Mouse (Mus musculus) thymus, postnatal 4 days (tissue): Measurements from ENCODE around the gene Olfr893.
"Not testable (repeated sequence)": the region's sequence is repeated elsewhere in the genome, so short reads cannot be mapped to it uniquely, and the experiment has no call there.

Experiments used
- DNase-seq: peaks from one replicate; pipeline ENCODE4 v3.0.0; 2021

Gene Olfr893

DNA sequence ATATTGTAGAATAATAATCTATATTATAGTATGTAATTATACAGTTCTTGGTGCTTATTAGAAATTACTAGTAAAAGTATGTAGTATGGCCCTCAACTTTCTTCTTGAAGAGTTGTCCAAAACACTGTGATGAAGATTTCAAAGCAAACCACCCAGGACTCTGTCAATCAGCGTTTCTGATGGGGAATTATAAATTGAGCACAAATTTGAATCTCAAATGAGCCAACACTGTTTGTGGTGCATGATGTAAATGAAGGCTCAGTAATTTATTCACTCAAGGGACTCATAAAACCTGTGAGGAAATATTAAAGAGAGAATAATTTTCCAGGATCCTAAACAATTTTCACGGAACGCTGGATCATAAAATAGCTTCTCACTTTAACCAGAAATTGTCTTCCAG lies at the start of gene Olfr893:
Gene Olfr893 (plus strand): TSS at position 301 of the 400 bp plus-strand sequence.
- DNase-seq = no peak

DNA sequence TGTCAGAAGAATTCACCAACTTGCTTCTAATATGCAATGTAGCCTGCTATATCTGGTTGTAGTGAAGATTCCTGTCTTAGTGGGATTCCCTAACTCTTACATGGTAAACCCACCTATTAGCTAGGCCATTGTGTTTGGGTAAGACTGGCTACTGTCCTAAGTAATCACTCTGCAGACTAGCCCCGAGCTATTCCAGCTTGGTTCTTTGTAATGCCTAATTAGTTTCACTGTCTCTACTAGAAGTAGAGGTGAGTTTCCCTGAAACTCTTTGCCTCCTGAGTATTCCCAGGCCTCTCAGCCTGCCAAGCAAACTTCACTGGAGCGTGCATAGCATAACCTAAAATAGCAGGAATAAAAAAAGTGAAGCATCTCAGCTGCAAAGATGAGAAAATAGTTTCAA lies 39.8 kb upstream of the Olfr893 start:
- not testable (repeated sequence) for DNase-seq

DNA sequence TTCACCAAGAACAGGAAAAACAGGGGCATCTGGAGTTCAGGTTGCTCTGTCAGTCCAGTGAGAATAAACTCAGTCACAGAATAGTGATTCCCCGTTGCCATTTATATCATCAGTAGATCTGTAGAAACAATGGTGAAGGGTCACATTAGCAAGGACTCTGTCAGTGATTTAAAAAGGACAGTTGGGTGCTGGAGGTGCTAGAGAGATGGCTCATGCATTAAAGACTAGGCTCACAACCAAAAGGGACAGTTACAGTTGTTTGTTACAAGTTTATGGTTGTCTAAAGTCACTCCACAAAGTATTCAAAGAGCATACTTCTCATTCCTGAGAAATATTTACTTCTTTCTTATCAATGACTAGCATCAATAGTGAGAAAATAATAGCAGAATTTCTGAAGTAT lies 27.4 kb upstream of the Olfr893 start, which contains the start of gene Olfr891:
Gene Olfr891 (minus strand): TSS at position 101 of the 400 bp plus-strand sequence.
- DNase-seq = no peak

DNA sequence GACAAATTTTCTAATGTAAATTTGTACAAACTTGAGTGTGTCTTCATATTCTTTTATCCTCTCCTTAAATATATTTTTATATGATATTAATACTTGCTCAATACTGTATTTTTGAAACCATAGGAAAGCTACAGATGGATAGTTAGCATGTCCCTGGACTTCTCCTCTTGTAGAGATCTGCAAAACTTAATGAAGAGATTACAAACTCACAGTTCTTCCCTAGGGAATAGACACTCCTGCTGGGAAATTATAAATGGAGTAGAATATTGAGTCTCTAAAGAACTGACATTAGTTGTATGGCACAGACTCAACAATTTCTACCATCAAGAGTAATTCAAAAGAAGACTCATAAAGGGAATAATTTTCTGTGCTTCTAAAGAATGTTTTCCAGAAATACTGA lies 9.6 kb downstream of the Olfr893 start, which contains the start of gene Olfr894:
Gene Olfr894 (plus strand): TSS at position 301 of the 400 bp plus-strand sequence.
- DNase-seq = no peak

DNA sequence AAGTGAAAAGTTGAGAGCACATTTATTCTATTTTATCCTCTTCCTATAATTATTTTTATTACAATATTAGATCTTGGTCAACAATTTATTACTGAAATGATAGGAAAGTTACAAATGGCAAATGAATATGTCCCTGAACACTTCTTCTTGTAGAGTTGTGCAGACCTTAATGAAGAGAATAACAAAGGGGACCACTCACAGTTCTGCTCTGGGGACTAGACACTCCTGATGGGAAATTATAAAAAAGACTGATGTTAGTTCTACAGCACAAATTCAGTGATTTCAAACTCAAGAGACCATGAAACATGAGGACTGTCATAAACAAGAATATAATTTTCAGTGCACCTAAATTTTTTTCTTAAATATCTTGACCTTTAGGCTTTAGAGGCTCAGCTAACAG lies 44.3 kb downstream of the Olfr893 start, which contains the start of gene Olfr143:
Gene Olfr143 (plus strand): TSS at position 301 of the 400 bp plus-strand sequence.
- DNase-seq = no peak
